Mouse (Mus musculus) urinary bladder, postnatal 10 days (tissue): ENCODE results near the gene Gm20683.

Source experiments
- DNase-seq: peaks from one replicate; pipeline ENCODE4 v3.0.0; 2022; ENCODE audit warnings: low spot score

The Gm20683 gene

DNA sequence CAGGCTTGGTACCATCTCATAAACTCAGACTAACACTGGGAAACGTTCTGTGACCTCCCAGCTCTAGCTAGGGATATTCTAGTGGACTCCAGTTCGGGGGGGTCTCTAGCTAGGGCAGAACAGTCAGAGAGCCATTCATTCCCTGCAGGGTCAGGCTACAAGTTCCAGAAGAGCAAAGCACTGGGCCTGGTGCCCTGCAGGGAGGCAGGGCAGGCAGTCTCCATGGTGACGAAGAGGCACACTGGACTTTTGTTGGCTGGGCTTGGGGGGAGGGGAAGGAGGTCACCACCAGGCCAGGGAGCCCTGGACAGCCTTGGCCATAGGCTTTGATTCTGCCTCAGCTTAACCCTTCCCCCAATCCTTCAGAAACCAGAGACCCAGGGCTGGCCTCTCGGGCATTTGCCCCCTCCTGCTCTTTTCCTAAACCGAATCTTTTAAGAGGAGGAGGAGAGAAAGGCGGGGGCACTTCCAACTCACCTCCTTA, 45.9 kb downstream of the Gm20683 start, which contains the start of gene AC134908.4:
TSS of gene AC134908.4 (minus strand) at position 51 of the 484 bp plus-strand sequence.
- no peak for DNase-seq

GRCm38 (mm10) chr17:25794998-25795397, 46.6 kb downstream of the Gm20683 start:
- no peak for DNase-seq

GRCm38 (mm10) chr17:25794197-25794596, 47.4 kb downstream of the Gm20683 start:
- no peak for DNase-seq

GRCm38 (mm10) chr17:25792615-25793014, 48.9 kb downstream of the Gm20683 start, which contains the start of gene Fam173a:
Gene Fam173a (minus strand): TSS chr17:25792901.
- no peak for DNase-seq

- no peak for DNase-seq
Measured at GRCm38 (mm10) chr17:25791843-25792527, 49.6 kb downstream of the Gm20683 start.

GRCm38 (mm10) chr17:25791320-25791842, 50.2 kb downstream of the Gm20683 start:
- DNase-seq: no peak

GRCm38 (mm10) chr17:25786781-25787504, 54.6 kb downstream of the Gm20683 start:
- DNase-seq: no peak

GRCm38 (mm10) chr17:25786280-25786679, 55.3 kb downstream of the Gm20683 start, which contains the start of gene Ccdc78:
Gene Ccdc78 (plus strand): TSS chr17:25786580.
- DNase-seq: no peak

- DNase-seq: peak; percentile 80
Measured at GRCm38 (mm10) chr17:25785281-25785745, 56.2 kb downstream of the Gm20683 start, which contains the start of gene Haghl. Gene Haghl (minus strand): TSS chr17:25785673.
